In the genomic region with DNA sequence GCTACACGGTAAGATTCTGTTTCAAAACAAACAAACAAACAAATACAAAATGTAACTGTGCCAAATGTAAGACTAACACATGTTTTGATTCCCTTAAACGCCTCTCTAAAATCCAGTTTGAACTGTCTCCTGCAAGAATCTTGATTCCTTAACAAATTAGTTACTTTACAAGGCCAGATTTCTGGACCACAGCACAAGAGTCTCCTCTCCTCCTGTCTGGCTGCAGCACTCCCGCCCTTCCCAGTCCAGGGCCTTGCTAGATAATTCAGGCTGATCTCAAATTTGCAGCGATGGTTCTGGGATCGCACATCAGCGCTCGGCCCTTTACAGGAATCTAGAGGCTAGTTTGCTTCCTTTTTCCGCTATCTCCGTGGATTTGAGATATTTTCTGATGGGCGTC, we compare ENCODE assay signal across 7 mouse cellular contexts. TPM values are rescaled to one million over a fixed set of nuclear protein-coding genes. Genes with fewer than 3 reads are reported as not detected.
DNase-seq lines count a peak whose midpoint lies in the region; ATAC-seq and TF ChIP-seq lines count a peak whose summit lies in the region.

No protein-coding gene starts in this region.

- H3K36me3 ChIP-seq in testis, adult 2 months (ENCODE audit: control insufficient read depth, insufficient read depth, low read length): no peaks in the 10 kb centered on the region; the same call in 1 of the 2 replicates
- H3K36me3 ChIP-seq in forebrain, embryonic 13.5 days (ENCODE audit: poor library complexity, severe bottlenecking): peaks cover 14% of the 10 kb centered on the region; the same call in 1 of the 2 replicates
- H3K36me3 ChIP-seq in liver, embryonic 12.5 days: peaks cover 14% of the 10 kb centered on the region

- TF ChIP-seq CTCF in testis, adult 2 months (IDR thresholded peaks at IDR 0.05; ENCODE audit: control insufficient read depth, insufficient read depth, insufficient replicate concordance, low read depth, low read length): no peak

- H3K4me2 ChIP-seq in forebrain, embryonic 13.5 days: peak overlapping the region; percentile 99
- H3K4me2 ChIP-seq in liver, embryonic 12.5 days: peak overlapping the region; percentile 95

- TF ChIP-seq POLR2A in testis, adult 2 months (IDR thresholded peaks at IDR 0.05; ENCODE audit: control insufficient read depth, low read depth, low read length): no peak

- no peak for ATAC-seq in forebrain, embryonic 13.5 days
- no peak for ATAC-seq in liver, embryonic 12.5 days

- peak overlapping the region; percentile 45; the same call in 1 of the 2 replicates for H3K27ac ChIP-seq in testis, adult 2 months (ENCODE audit: control insufficient read depth, insufficient read depth, low read depth, low read length)
- H3K27ac ChIP-seq in forebrain, embryonic 13.5 days: peak overlapping the region; percentile 86; the same call in 1 of the 2 replicates
- H3K27ac ChIP-seq in liver, embryonic 12.5 days: peak overlapping the region; percentile 93

- no peaks in the 10 kb centered on the region for H3K27me3 ChIP-seq in testis, adult 2 months (ENCODE audit: control insufficient read depth, insufficient read depth, low read length)
- H3K27me3 ChIP-seq in forebrain, embryonic 13.5 days: peaks cover 48% of the 10 kb centered on the region
- peaks cover 51% of the 10 kb centered on the region for H3K27me3 ChIP-seq in liver, embryonic 12.5 days (replicated peaks)

- H3K4me1 ChIP-seq in testis, adult 2 months (ENCODE audit: control insufficient read depth, insufficient read depth, low read length): peaks cover 11% of the 10 kb centered on the region
- H3K4me1 ChIP-seq in forebrain, embryonic 13.5 days: peaks cover 34% of the 10 kb centered on the region
- peaks cover 57% of the 10 kb centered on the region for H3K4me1 ChIP-seq in liver, embryonic 12.5 days

- H3K9me3 ChIP-seq in forebrain, embryonic 13.5 days (replicated peaks): no peaks in the 10 kb centered on the region
- H3K9me3 ChIP-seq in liver, embryonic 12.5 days (replicated peaks): no peaks in the 10 kb centered on the region

- H3K9ac ChIP-seq in forebrain, embryonic 13.5 days: peak overlapping the region; percentile 84
- H3K9ac ChIP-seq in liver, embryonic 12.5 days: peak overlapping the region; percentile 86

- H3K4me3 ChIP-seq in testis, adult 2 months (ENCODE audit: control insufficient read depth, low read depth, low read length): no peak overlapping the region; the same call in 1 of the 2 replicates
- peak overlapping the region; percentile 69 for H3K4me3 ChIP-seq in forebrain, embryonic 13.5 days
- peak overlapping the region; percentile 78 for H3K4me3 ChIP-seq in liver, embryonic 12.5 days

- DNase-seq in testis, postnatal 10 days (ENCODE audit: low spot score): no peak
- no peak for DNase-seq in embryo, embryonic 10.5 days (ENCODE audit: low spot score)
- no peak for DNase-seq in spleen, adult 12 weeks (ENCODE audit: low spot score)
- DNase-seq in thymus, postnatal 25 days: no peak

- 5% methylated on average over 10 of the region's 10 CpGs for WGBS in forebrain, embryonic 13.5 days
- WGBS in liver, embryonic 12.5 days (ENCODE audit: insufficient replicate concordance): 8% methylated on average over 10 of the region's 10 CpGs

RNA-seq across cellular contexts. Expression of gene Coasy, which starts 0.7 kb away (rescaled TPM):
- 21.0 and 21.7 TPM in 2 replicates for polyA plus RNA-seq in testis, adult 2 months (2012; rRNA removed)
- polyA plus RNA-seq in forebrain, embryonic 13.5 days (2015; fragmentation: Nextera tagmentation; extraction: Ambion mirVana): 45.8 and 48.2 TPM in 2 replicates
- 26.4 and 28.5 TPM in 2 replicates for polyA plus RNA-seq in liver, embryonic 12.5 days (2016; fragmentation: Nextera tagmentation; extraction: Ambion mirVana)

RNA-seq across cellular contexts. Expression of gene Hsd17b1, which starts 3.4 kb away (rescaled TPM):
- polyA plus RNA-seq in testis, adult 2 months (2012; rRNA removed): 0.66 and 0.88 TPM in 2 replicates
- polyA plus RNA-seq in forebrain, embryonic 13.5 days (2015; fragmentation: Nextera tagmentation; extraction: Ambion mirVana): not detected in 2 replicates
- polyA plus RNA-seq in liver, embryonic 12.5 days (2016; fragmentation: Nextera tagmentation; extraction: Ambion mirVana): 0.08 TPM in 1 of 2 replicates, not detected in the other

RNA-seq across cellular contexts. Expression of gene Mlx, which starts 5.4 kb away (rescaled TPM):
- 6.4 and 6.7 TPM in 2 replicates for polyA plus RNA-seq in testis, adult 2 months (2012; rRNA removed)
- polyA plus RNA-seq in forebrain, embryonic 13.5 days (2015; fragmentation: Nextera tagmentation; extraction: Ambion mirVana): 71.1 and 81.2 TPM in 2 replicates
- polyA plus RNA-seq in liver, embryonic 12.5 days (2016; fragmentation: Nextera tagmentation; extraction: Ambion mirVana): 34.9 and 35.7 TPM in 2 replicates

RNA-seq across cellular contexts. Expression of gene Naglu, which starts 11.8 kb away (rescaled TPM):
- 46.2 and 46.3 TPM in 2 replicates for polyA plus RNA-seq in testis, adult 2 months (2012; rRNA removed)
- 4.8 and 6.5 TPM in 2 replicates for polyA plus RNA-seq in forebrain, embryonic 13.5 days (2015; fragmentation: Nextera tagmentation; extraction: Ambion mirVana)
- polyA plus RNA-seq in liver, embryonic 12.5 days (2016; fragmentation: Nextera tagmentation; extraction: Ambion mirVana): 6.3 and 7.0 TPM in 2 replicates

RNA-seq across cellular contexts. Expression of gene Psmc3ip, which starts 13.6 kb away (rescaled TPM):
- 77.6 and 77.9 TPM in 2 replicates for polyA plus RNA-seq in testis, adult 2 months (2012; rRNA removed)
- polyA plus RNA-seq in forebrain, embryonic 13.5 days (2015; fragmentation: Nextera tagmentation; extraction: Ambion mirVana): 63.3 and 64.1 TPM in 2 replicates
- 28.2 and 28.3 TPM in 2 replicates for polyA plus RNA-seq in liver, embryonic 12.5 days (2016; fragmentation: Nextera tagmentation; extraction: Ambion mirVana)
